Mouse (Mus musculus): ENCODE results near the gene Nudt8. TPM values are rescaled to one million over a fixed set of nuclear protein-coding genes. Genes with fewer than 3 reads are reported as not detected.

Gene Nudt8
- total RNA-seq (2012; rRNA removed), result 31.4 and 36.3 TPM in 2 replicates
- 31.7 and 40.2 TPM in 2 replicates for total RNA-seq (2014; rRNA removed)
- polyA plus RNA-seq (2012; ENCODE audit: insufficient read length, low read depth), result 24.7 and 28.2 TPM in 2 replicates

GRCm38 (mm10) chr19:4000119-4000900 is at the start of gene Nudt8, which contains the start of gene Gm49405:
TSS of gene Nudt8 (plus strand) at chr19:4000580.
TSS of gene Gm49405 (plus strand) at chr19:4000626.
- Histone ChIP-seq H3K4me1 (ENCODE audit: control insufficient read depth in 1 of 2, insufficient read depth in 2 of 2) (peaks cover 11 to 23% of the 10 kb centered on the region in 2 experiments), H3K4me2 (ENCODE audit: insufficient read depth, low read depth, poor library complexity, severe bottlenecking) (peak within 1 kb of the TSS; percentile 85), H3K36me3 (replicated peaks in 1 of 2; ENCODE audit: control insufficient read depth in 1 of 2, insufficient read depth in 1 of 2, low read length in 1 of 2) (peaks cover 9 to 34% of the 10 kb centered on the region in 2 experiments), H3K9ac (ENCODE audit: insufficient read depth, low read depth) (peak within 1 kb of the TSS; percentile 70), H3K9me3 (replicated peaks; ENCODE audit: low read length) (no peaks in the 10 kb centered on the region), H3K79me2 (replicated peaks; ENCODE audit: control insufficient read depth, extremely low read depth, insufficient read depth, poor library complexity, severe bottlenecking) (no peaks in the 10 kb centered on the region), H3K27me3 (replicated peaks) (peaks cover 16% of the 10 kb centered on the region), H3K27ac (ENCODE audit: insufficient read depth, low read depth) (peak within 1 kb of the TSS; percentile 89), H3K4me3 (replicated peaks in 1 of 3; ENCODE audit: low read depth in 2 of 3, low read length in 2 of 3, poor library complexity in 1 of 3) (peak within 1 kb of the TSS; percentile 75 to 84 (median 83))
- dilution Hi-C loops (cut with MboI; ENCODE audit: extremely low pct_ligation_motif_present, extremely low pct_unique_long_range_greater_than_20kb, low sequenced_read_pairs) (no loop called here), in situ Hi-C loops (cut with MboI; ENCODE audit: low pct_ligation_motif_present, low pct_unique_long_range_greater_than_20kb, low sequenced_read_pairs) (no loop called here)
- DNase-seq (ENCODE audit: extremely low read depth), result peak; percentile 99
- no peak for TF ChIP-seq PAX5 (IDR thresholded peaks at IDR 0.05; ENCODE audit: low read length)
- TF ChIP-seq MYC (IDR thresholded peaks at IDR 0.05; ENCODE audit: low read depth, low read length), result peak; percentile 79
- TF ChIP-seq JUND (conservative IDR thresholded peaks at IDR 0.05; ENCODE audit: low read depth, low read length), result peak; percentile 12; the same call in 1 of the 2 replicates
- TF ChIP-seq E2F4 (IDR thresholded peaks at IDR 0.05; ENCODE audit: insufficient replicate concordance, low read depth, low read length), result no peak
- no peak for TF ChIP-seq GABPA (IDR thresholded peaks at IDR 0.05; ENCODE audit: insufficient replicate concordance, low read depth, low read length)
- peak; percentile 69 for TF ChIP-seq MXI1 (IDR thresholded peaks at IDR 0.05; ENCODE audit: low read depth, low read length)
- peak; percentile 83 for TF ChIP-seq SIN3A (IDR thresholded peaks at IDR 0.05; ENCODE audit: low read length)
- TF ChIP-seq IRF4 (IDR thresholded peaks at IDR 0.05; ENCODE audit: low read depth, low read length), result peak; percentile 53; the same call in 1 of the 2 replicates
- 0 out of 2 replicates have a peak, but pooled peaks have one; percentile 47 for TF ChIP-seq CHD1 (IDR thresholded peaks at IDR 0.05; ENCODE audit: low read depth, low read length)
- no peak for TF ChIP-seq USF2 (conservative IDR thresholded peaks at IDR 0.05; ENCODE audit: low read depth, low read length)
- no peak for TF ChIP-seq JUN (IDR thresholded peaks at IDR 0.05; ENCODE audit: insufficient read depth, low read depth, low read length)
- peak; percentile 56 for TF ChIP-seq RAD21 (IDR thresholded peaks at IDR 0.05; ENCODE audit: low read depth, low read length)
- peak; percentile 43 for TF ChIP-seq SMC3 (IDR thresholded peaks at IDR 0.05; ENCODE audit: low read depth, low read length)
- TF ChIP-seq ELF1 (IDR thresholded peaks at IDR 0.05; ENCODE audit: low read depth, low read length), result peak; percentile 66
- peak; percentile 68 for TF ChIP-seq HCFC1 (IDR thresholded peaks at IDR 0.05; ENCODE audit: low read depth, low read length)
- peak; percentile 69 for TF ChIP-seq TBP (conservative IDR thresholded peaks at IDR 0.05; ENCODE audit: low read depth, low read length)
- no peak for TF ChIP-seq CHD2 (IDR thresholded peaks at IDR 0.05; ENCODE audit: low read length)
- no peak for TF ChIP-seq EP300 (IDR thresholded peaks at IDR 0.05; ENCODE audit: low read length)
- no peak for TF ChIP-seq USF1 (IDR thresholded peaks at IDR 0.05; ENCODE audit: low read depth, low read length)
- 0 out of 2 replicates have a peak, but pooled peaks have one; percentile 38 for TF ChIP-seq KAT2A (IDR thresholded peaks at IDR 0.05; ENCODE audit: insufficient replicate concordance, low read length)
- TF ChIP-seq CTCF (conservative IDR thresholded peaks at IDR 0.05 in 1 of 2, IDR thresholded peaks at IDR 0.05 in 1 of 2; ENCODE audit: low read depth in 2 of 2, low read length in 2 of 2), result peak; percentile 44 to 83; a peak in 3 of 4 replicates
- TF ChIP-seq MEF2A (IDR thresholded peaks at IDR 0.05; ENCODE audit: borderline replicate concordance, low read depth, low read length), result peak; percentile 44; the same call in 1 of the 2 replicates
- TF ChIP-seq TCF12 (IDR thresholded peaks at IDR 0.05; ENCODE audit: low read depth, low read length), result peak; percentile 44; the same call in 1 of the 2 replicates
- peak; percentile 88 for TF ChIP-seq NRF1 (IDR thresholded peaks at IDR 0.05; ENCODE audit: low read depth, low read length)
- TF ChIP-seq ZKSCAN1 (IDR thresholded peaks at IDR 0.05; ENCODE audit: borderline replicate concordance, low read depth, low read length), result no peak
- TF ChIP-seq UBTF (IDR thresholded peaks at IDR 0.05; ENCODE audit: low read depth, low read length), result peak; percentile 66; the same call in 1 of the 2 replicates
- TF ChIP-seq MAX (IDR thresholded peaks at IDR 0.05; ENCODE audit: low read length), result peak; percentile 51; the same call in 1 of the 2 replicates
- TF ChIP-seq ZMIZ1 (IDR thresholded peaks at IDR 0.05; ENCODE audit: low read depth, low read length), result peak; percentile 82
- TF ChIP-seq POLR2A (IDR thresholded peaks at IDR 0.05; ENCODE audit: low read depth, low read length), result peak; percentile 89
- peak; percentile 90 for TF ChIP-seq POLR2AphosphoS2 (IDR thresholded peaks at IDR 0.05; ENCODE audit: low read depth, low read length)
- TF ChIP-seq RCOR1 (conservative IDR thresholded peaks at IDR 0.05; ENCODE audit: low read depth, low read length), result 0 out of 2 replicates have a peak, but pooled peaks have one; percentile 38
- TF ChIP-seq ZC3H11A (IDR thresholded peaks at IDR 0.05; ENCODE audit: low read depth, low read length), result no peak
- peak; percentile 25; the same call in 1 of the 2 replicates for TF ChIP-seq BHLHE40 (IDR thresholded peaks at IDR 0.05; ENCODE audit: low read depth, low read length)
- peak; percentile 39; the same call in 1 of the 2 replicates for TF ChIP-seq MAZ (IDR thresholded peaks at IDR 0.05; ENCODE audit: low read depth, low read length)
- TF ChIP-seq MAFK (IDR thresholded peaks at IDR 0.05; ENCODE audit: insufficient replicate concordance, low read length), result no peak
- TF ChIP-seq ETS1 (conservative IDR thresholded peaks at IDR 0.05; ENCODE audit: low read depth, low read length), result no peak; the same call in 1 of the 2 replicates
- no peak for TF ChIP-seq ZNF384 (IDR thresholded peaks at IDR 0.05; ENCODE audit: low read depth, low read length)

Data from CH12.LX (cell line).